Mouse (Mus musculus) hindbrain, embryonic 10.5 days (tissue): ENCODE results near the gene Mbtps1. TPM values are rescaled to one million over a fixed set of nuclear protein-coding genes. Genes with fewer than 3 reads are reported as not detected.

ENCODE experiments used
- DNase-seq: peaks from one replicate; pipeline ENCODE4 v3.0.0-alpha.2; 2017; ENCODE audit warnings: low spot score
- H3K27ac ChIP-seq: fragments of 300-500 bp; sonication (generic); 2 replicates; pipeline ENCODE4 v1.5.1; 2016; ENCODE audit warnings: mild to moderate bottlenecking, moderate library complexity
- H3K27me3 ChIP-seq: fragments of 300-500 bp; sonication (generic); 2 replicates; pipeline ENCODE4 v1.6.1; 2016; ENCODE audit warnings: mild to moderate bottlenecking; ENCODE audit not compliant: poor library complexity, insufficient read depth, severe bottlenecking
- H3K36me3 ChIP-seq: fragments of 300-500 bp; sonication (generic); 2 replicates; pipeline ENCODE4 v1.6.1; 2016; ENCODE audit warnings: mild to moderate bottlenecking, moderate library complexity
- H3K4me1 ChIP-seq: fragments of 300-500 bp; sonication (generic); replicated peaks from 2 replicates; pipeline ENCODE4 v1.6.1; 2016; ENCODE audit warnings: mild to moderate bottlenecking
- H3K4me3 ChIP-seq: fragments of 300-500 bp; sonication (generic); 2 replicates; pipeline ENCODE4 v1.5.1; 2016; ENCODE audit warnings: mild to moderate bottlenecking, moderate library complexity
- H3K9me3 ChIP-seq: fragments of 300-500 bp; sonication (generic); 2 replicates; pipeline ENCODE4 v1.6.1; 2016; ENCODE audit warnings: mild to moderate bottlenecking, moderate library complexity
- WGBS: fragments of 180-500 bp; shearing (Covaris S2); methylation state at CpG from one replicate; pipeline ENCODE4 v1.1.7; 2016; 5-methylcytosine and 5-hydroxymethylcytosine counted together
- polyA plus RNA-seq: library from polyadenylated mRNA; unstranded; fragments of >200 nt; fragmentation: Nextera tagmentation; extraction: Ambion mirVana; gene quantifications from 2 replicates; pipeline ENCODE4 v1.2.1, GENCODE M21; 2016

The Mbtps1 gene
- polyA plus RNA-seq = 104 and 107 TPM in 2 replicates

GRCm38 (mm10) chr8:119558603-119559401 is at the start of gene Mbtps1:
TSS of gene Mbtps1 (minus strand) at chr8:119558735.
- peaks cover 27% of the 10 kb centered on the region for H3K4me1 ChIP-seq
- H3K36me3 ChIP-seq = peaks cover 38% of the 10 kb centered on the region
- H3K27me3 ChIP-seq = no peaks in the 10 kb centered on the region
- H3K4me3 ChIP-seq = peak within 1 kb of the TSS; percentile 84
- peak; percentile 99 for DNase-seq
- no peaks in the 10 kb centered on the region for H3K9me3 ChIP-seq
- WGBS = 7% methylated on average over 63 of the region's 63 CpGs
- peak within 1 kb of the TSS; percentile 98 for H3K27ac ChIP-seq

GRCm38 (mm10) chr8:119606224-119606623 is 47.7 kb upstream of the Mbtps1 start:
- Histone ChIP-seq H3K4me1 (peaks cover 17% of the 10 kb centered on the region), H3K27ac (no peak overlapping the region), H3K36me3 (peaks cover 21% of the 10 kb centered on the region), H3K4me3 (no peak overlapping the region), H3K27me3 (no peaks in the 10 kb centered on the region), H3K9me3 (peaks cover 8% of the 10 kb centered on the region; the same call in 1 of the 2 replicates)
- DNase-seq = no peak
- 94% methylated on average over 2 of the region's 2 CpGs for WGBS

GRCm38 (mm10) chr8:119604996-119605395 is 46.5 kb upstream of the Mbtps1 start, which contains the start of gene Taf1c:
TSS of gene Taf1c (minus strand) at chr8:119605222.
- under 1% methylated on average over 23 of the region's 23 CpGs for WGBS
- no peaks in the 10 kb centered on the region for H3K27me3 ChIP-seq
- H3K4me1 ChIP-seq = peaks cover 17% of the 10 kb centered on the region
- H3K4me3 ChIP-seq = peak within 1 kb of the TSS; percentile 82
- H3K9me3 ChIP-seq = peaks cover 8% of the 10 kb centered on the region; the same call in 1 of the 2 replicates
- peak within 1 kb of the TSS; percentile 86 for H3K27ac ChIP-seq
- peak; percentile 93 for DNase-seq
- H3K36me3 ChIP-seq = peaks cover 33% of the 10 kb centered on the region

GRCm38 (mm10) chr8:119604398-119604803 is 45.9 kb upstream of the Mbtps1 start:
- Histone ChIP-seq H3K9me3 (peaks cover 5% of the 10 kb centered on the region; the same call in 1 of the 2 replicates), H3K27ac (peak overlapping the region; percentile 86), H3K36me3 (peaks cover 39% of the 10 kb centered on the region), H3K4me1 (peaks cover 17% of the 10 kb centered on the region), H3K27me3 (no peaks in the 10 kb centered on the region), H3K4me3 (peak overlapping the region; percentile 82)
- no peak for DNase-seq
- WGBS = 43% methylated on average over 12 of the region's 12 CpGs

GRCm38 (mm10) chr8:119603771-119604170 is 45.2 kb upstream of the Mbtps1 start:
- 91% methylated on average over 4 of the region's 4 CpGs for WGBS
- Histone ChIP-seq H3K36me3 (peaks cover 45% of the 10 kb centered on the region), H3K27me3 (no peaks in the 10 kb centered on the region), H3K4me1 (peaks cover 17% of the 10 kb centered on the region), H3K9me3 (no peaks in the 10 kb centered on the region), H3K27ac (no peak overlapping the region), H3K4me3 (peak overlapping the region; percentile 82)
- DNase-seq = no peak

- Histone ChIP-seq H3K9me3 (no peaks in the 10 kb centered on the region), H3K36me3 (peaks cover 5% of the 10 kb centered on the region), H3K27ac (no peak overlapping the region), H3K4me1 (peaks cover 29% of the 10 kb centered on the region), H3K4me3 (no peak overlapping the region), H3K27me3 (no peaks in the 10 kb centered on the region)
- 89% methylated on average over 7 of the region's 7 CpGs for WGBS
- DNase-seq = no peak
Measured at GRCm38 (mm10) chr8:119591456-119591855, 32.9 kb upstream of the Mbtps1 start.

- Histone ChIP-seq H3K27ac (no peak overlapping the region), H3K9me3 (no peaks in the 10 kb centered on the region), H3K4me3 (no peak overlapping the region), H3K4me1 (peaks cover 35% of the 10 kb centered on the region), H3K27me3 (peaks cover 7% of the 10 kb centered on the region; the same call in 1 of the 2 replicates), H3K36me3 (no peaks in the 10 kb centered on the region)
- 85% methylated on average over 14 of the region's 14 CpGs for WGBS
- no peak for DNase-seq
Measured at GRCm38 (mm10) chr8:119590348-119590747, 31.8 kb upstream of the Mbtps1 start.

GRCm38 (mm10) chr8:119588844-119589243 is 30.3 kb upstream of the Mbtps1 start:
- no peak overlapping the region for H3K4me3 ChIP-seq
- H3K27ac ChIP-seq = no peak overlapping the region
- H3K9me3 ChIP-seq = no peaks in the 10 kb centered on the region
- H3K4me1 ChIP-seq = peaks cover 23% of the 10 kb centered on the region
- 20% methylated on average over 10 of the region's 10 CpGs for WGBS
- DNase-seq = peak; percentile 29
- no peaks in the 10 kb centered on the region for H3K36me3 ChIP-seq
- peaks cover 7% of the 10 kb centered on the region; the same call in 1 of the 2 replicates for H3K27me3 ChIP-seq

- H3K27ac ChIP-seq = no peak overlapping the region
- peaks cover 23% of the 10 kb centered on the region for H3K4me1 ChIP-seq
- H3K27me3 ChIP-seq = peaks cover 7% of the 10 kb centered on the region; the same call in 1 of the 2 replicates
- no peak overlapping the region for H3K4me3 ChIP-seq
- no peaks in the 10 kb centered on the region for H3K9me3 ChIP-seq
- WGBS = 63% methylated on average over 4 of the region's 4 CpGs
- DNase-seq = no peak
- H3K36me3 ChIP-seq = no peaks in the 10 kb centered on the region
Measured at GRCm38 (mm10) chr8:119588321-119588720, 29.8 kb upstream of the Mbtps1 start.

GRCm38 (mm10) chr8:119585901-119586300 is 27.4 kb upstream of the Mbtps1 start:
- 22% methylated on average over 24 of the region's 24 CpGs for WGBS
- H3K9me3 ChIP-seq = no peaks in the 10 kb centered on the region
- no peak for DNase-seq
- H3K4me1 ChIP-seq = peaks cover 16% of the 10 kb centered on the region
- peaks cover 11% of the 10 kb centered on the region; the same call in 1 of the 2 replicates for H3K27me3 ChIP-seq
- no peaks in the 10 kb centered on the region for H3K36me3 ChIP-seq
- H3K4me3 ChIP-seq = peak overlapping the region; percentile 48
- peak overlapping the region; percentile 64 for H3K27ac ChIP-seq

GRCm38 (mm10) chr8:119580441-119581161 is 22.1 kb upstream of the Mbtps1 start:
- Histone ChIP-seq H3K27ac (no peak overlapping the region), H3K36me3 (no peaks in the 10 kb centered on the region), H3K4me3 (no peak overlapping the region), H3K9me3 (no peaks in the 10 kb centered on the region), H3K27me3 (peaks cover 51% of the 10 kb centered on the region), H3K4me1 (peaks cover 1% of the 10 kb centered on the region; the same call in 1 of the 2 replicates)
- WGBS = 89% methylated on average over 5 of the region's 5 CpGs
- DNase-seq = no peak

- no peak for DNase-seq
- peaks cover 50% of the 10 kb centered on the region for H3K27me3 ChIP-seq
- 42% methylated on average over 13 of the region's 13 CpGs for WGBS
Measured at GRCm38 (mm10) chr8:119579096-119579495, 20.6 kb upstream of the Mbtps1 start.

GRCm38 (mm10) chr8:119575366-119575726 is 16.8 kb upstream of the Mbtps1 start:
- H3K36me3 ChIP-seq = no peaks in the 10 kb centered on the region
- WGBS = 1% methylated on average over 16 of the region's 16 CpGs

More at GRCm38 (mm10) chr8:119579096-119579495, 20.6 kb upstream of the Mbtps1 start:
- Histone ChIP-seq H3K4me1 (peaks cover 11% of the 10 kb centered on the region), H3K36me3 (no peaks in the 10 kb centered on the region), H3K9me3 (no peaks in the 10 kb centered on the region), H3K27ac (no peak overlapping the region), H3K4me3 (no peak overlapping the region)

More at GRCm38 (mm10) chr8:119575366-119575726, 16.8 kb upstream of the Mbtps1 start:
- Histone ChIP-seq H3K9me3 (no peaks in the 10 kb centered on the region), H3K27me3 (peaks cover 55% of the 10 kb centered on the region), H3K27ac (peak overlapping the region; percentile 94), H3K4me1 (peaks cover 28% of the 10 kb centered on the region), H3K4me3 (peak overlapping the region; percentile 74)
- DNase-seq = no peak
